Mouse (Mus musculus) E14TG2a.4 (cell line): ENCODE measurements around the gene Ramp2.

Experiments used
- CTCF ChIP-seq: conservative IDR thresholded peaks from 2 replicates; pipeline ENCODE4 v1.5.1; 2014; ENCODE audit warnings: low read length
- NANOG ChIP-seq: IDR thresholded peaks from 2 replicates; pipeline ENCODE4 v1.6.1; 2014; ENCODE audit warnings: borderline replicate concordance, low read length, mixed read lengths
- POU5F1 ChIP-seq: IDR thresholded peaks from 2 replicates; pipeline ENCODE4 v1.6.1; 2014; ENCODE audit warnings: low read length, borderline replicate concordance

DNA sequence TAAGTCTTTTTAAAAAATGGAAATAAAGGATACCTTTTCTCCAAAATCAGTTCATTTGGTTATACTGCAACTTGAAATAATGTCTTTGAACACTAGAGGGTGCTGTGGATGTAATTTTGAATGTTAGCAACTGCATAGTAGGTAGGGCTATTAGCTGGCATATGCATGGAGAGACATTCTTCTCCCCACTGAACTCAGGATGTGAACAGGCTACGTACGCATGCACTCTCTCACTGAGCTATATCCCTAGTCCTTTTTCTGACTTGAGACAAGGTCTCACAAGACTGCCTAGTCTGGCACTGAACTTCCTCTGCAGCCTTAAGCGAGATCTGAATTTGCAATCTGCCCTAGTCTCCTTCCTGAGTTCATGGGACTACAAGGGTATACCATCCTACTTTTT lies 33.9 kb upstream of the Ramp2 start:
- peak; percentile 60 for TF ChIP-seq CTCF
- no peak for TF ChIP-seq NANOG
- no peak for TF ChIP-seq POU5F1
